Mouse (Mus musculus) adrenal gland, adult 10 weeks (tissue): ENCODE data around the gene Lhcgr. TPM values are rescaled to one million over a fixed set of nuclear protein-coding genes. Genes with fewer than 3 reads are reported as not detected.

Source experiments
- polyA plus RNA-seq: library from polyadenylated mRNA; stranded (reverse); fragments of 350-450 nt; fragmentation: Illumina TruSeq; extraction: RNeasy Lipid Tissue Mini Kit (QIAGEN cat#74804); gene quantifications from one replicate; pipeline ENCODE4 v1.2.3, GENCODE M21; 2014; ENCODE audit warnings: low read depth, low replicate concordance

The Lhcgr gene
- 0.99 TPM for polyA plus RNA-seq

GRCm38 (mm10) chr17:88791440-88792152, at the start of gene Lhcgr:
TSS of gene Lhcgr (minus strand) at chr17:88791990.

GRCm38 (mm10) chr17:88668452-88668851, 123.3 kb downstream of the Lhcgr start, which contains the start of gene Gtf2a1l:
TSS of gene Gtf2a1l (plus strand) at chr17:88668660.

Other genes with a start within 250 kb of the Lhcgr start
- 9.0 TPM for gene Ston1, start 194.3 kb downstream of the Lhcgr start, polyA plus RNA-seq
- not detected for gene Gtf2a1l, start 123.3 kb downstream of the Lhcgr start, polyA plus RNA-seq